Mouse (Mus musculus) limb, embryonic 15.5 days (tissue): ENCODE results near the gene Zfp672. TPM values are rescaled to one million over a fixed set of nuclear protein-coding genes. Genes with fewer than 3 reads are reported as not detected.

Source experiments
- polyA plus RNA-seq: library from polyadenylated mRNA; unstranded; fragments of >200 nt; fragmentation: Nextera tagmentation; extraction: Ambion mirVana; gene quantifications from 2 replicates; pipeline ENCODE4 v1.2.1, GENCODE M21; 2015

Zfp672 gene
- polyA plus RNA-seq, 1 experiment from 2014 or later = 42.3 TPM

Other genes with a start within 250 kb of the Zfp672 start
- not detected in 2 replicates for gene Gm12248, start 237.2 kb downstream of the Zfp672 start, polyA plus RNA-seq
- 90.9 and 97.2 TPM in 2 replicates for gene Cnot8, start 226.2 kb downstream of the Zfp672 start, polyA plus RNA-seq
- gene Gemin5, start 161.8 kb downstream of the Zfp672 start, polyA plus RNA-seq = 14.7 and 17.4 TPM in 2 replicates
- 110 and 111 TPM in 2 replicates for gene Mrpl22, start 158.7 kb downstream of the Zfp672 start, polyA plus RNA-seq
- gene Igtp, start 130.8 kb downstream of the Zfp672 start, polyA plus RNA-seq = 6.6 and 12.8 TPM in 2 replicates
- gene Irgm2, start 130.7 kb downstream of the Zfp672 start, polyA plus RNA-seq = 2.6 and 6.1 TPM in 2 replicates
- gene 4930438A08Rik, start 55.5 kb downstream of the Zfp672 start, polyA plus RNA-seq = 2.5 and 2.8 TPM in 2 replicates
- gene Zfp692, start 23.3 kb downstream of the Zfp672 start, polyA plus RNA-seq = 33.3 and 36.4 TPM in 2 replicates
- 36.8 and 39.9 TPM in 2 replicates for gene Sh3bp5l, start 385 bp upstream of the Zfp672 start, polyA plus RNA-seq
- 0.21 TPM in 1 of 2 replicates, not detected in the other for gene Lypd8, start 48.7 kb upstream of the Zfp672 start, polyA plus RNA-seq
- gene 1810065E05Rik, start 90.8 kb upstream of the Zfp672 start, polyA plus RNA-seq = not detected in 2 replicates
- gene Gm12253, start 102.2 kb upstream of the Zfp672 start, polyA plus RNA-seq = not detected in 2 replicates
- not detected in 2 replicates for gene Lypd9, start 122.6 kb upstream of the Zfp672 start, polyA plus RNA-seq
- gene Olfr30, start 131.9 kb upstream of the Zfp672 start, polyA plus RNA-seq = not detected in 2 replicates
- not detected in 2 replicates for gene Olfr332, start 162.2 kb upstream of the Zfp672 start, polyA plus RNA-seq
- gene Olfr331, start 172.2 kb upstream of the Zfp672 start, polyA plus RNA-seq = not detected in 2 replicates
- gene Olfr330, start 204.5 kb upstream of the Zfp672 start, polyA plus RNA-seq = not detected in 2 replicates
- gene Olfr329-ps, start 216.1 kb upstream of the Zfp672 start, polyA plus RNA-seq = not detected in 2 replicates
- not detected in 2 replicates for gene Olfr328, start 225.3 kb upstream of the Zfp672 start, polyA plus RNA-seq
- not detected in 2 replicates for gene Olfr224, start 240.2 kb upstream of the Zfp672 start, polyA plus RNA-seq
- not detected in 2 replicates for gene Olfr325, start 247.4 kb upstream of the Zfp672 start, polyA plus RNA-seq